Mouse (Mus musculus): ENCODE results near the gene Plau. TPM values are rescaled to one million over a fixed set of nuclear protein-coding genes. Genes with fewer than 3 reads are reported as not detected.
A peak's percentile ranks its signal among the peaks of the same experiment; 100 is the strongest.

The Plau gene
- polyA plus RNA-seq, 1 experiment from 2014 or later = 0.72 TPM

DNA sequence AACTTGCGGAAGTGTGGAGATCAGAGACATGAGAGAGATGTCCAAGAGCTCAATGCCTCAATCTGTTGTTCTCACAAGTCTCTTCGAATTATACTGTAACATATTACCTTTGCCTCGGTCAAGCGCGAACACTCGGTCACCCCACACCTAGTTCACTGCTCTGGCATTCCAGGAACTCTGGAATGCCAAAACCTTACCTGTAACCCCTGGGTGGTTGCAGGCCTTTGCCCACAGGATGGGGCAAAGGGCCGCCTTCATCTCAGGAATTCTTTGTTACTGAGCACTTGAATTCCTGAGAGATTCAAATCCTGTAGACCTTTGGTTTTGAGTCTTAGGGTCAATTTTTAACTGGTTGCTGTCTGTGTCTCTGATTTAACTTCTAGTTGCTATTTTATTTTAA, 29.9 kb downstream of the Plau start:
- H3K4me2 ChIP-seq (ENCODE audit: low read length) = no peak overlapping the region
- H3K9me3 ChIP-seq (replicated peaks; ENCODE audit: control insufficient read depth, low read length, poor library complexity, severe bottlenecking) = no peaks in the 10 kb centered on the region
- no peak overlapping the region for H3K9ac ChIP-seq (ENCODE audit: low read depth, low read length)
- H3K27ac ChIP-seq (ENCODE audit: low read length) = no peak overlapping the region
- H3K36me3 ChIP-seq (ENCODE audit: control insufficient read depth, insufficient read depth, low read length) = no peaks in the 10 kb centered on the region
- WGBS = 96% methylated on average over 7 of the region's 7 CpGs
- H3K4me1 ChIP-seq (ENCODE audit: control insufficient read depth, insufficient read depth, low read length) = no peaks in the 10 kb centered on the region
- ATAC-seq = no peak
- no peak overlapping the region for H3K4me3 ChIP-seq (ENCODE audit: low read depth, low read length)
- no peaks in the 10 kb centered on the region for H3K27me3 ChIP-seq (ENCODE audit: control insufficient read depth, insufficient read depth, low read depth, low read length)

GRCm38 (mm10) chr14:20870110-20870509, 33.6 kb downstream of the Plau start:
- WGBS = 92% methylated on average over 3 of the region's 3 CpGs
- Histone ChIP-seq H3K27ac (ENCODE audit: low read length) (no peak overlapping the region), H3K27me3 (ENCODE audit: control insufficient read depth, insufficient read depth, low read depth, low read length) (no peaks in the 10 kb centered on the region), H3K9ac (ENCODE audit: low read depth, low read length) (no peak overlapping the region), H3K4me3 (ENCODE audit: low read depth, low read length) (no peak overlapping the region), H3K36me3 (ENCODE audit: control insufficient read depth, insufficient read depth, low read length) (no peaks in the 10 kb centered on the region), H3K4me2 (ENCODE audit: low read length) (no peak overlapping the region), H3K4me1 (ENCODE audit: control insufficient read depth, insufficient read depth, low read length) (no peaks in the 10 kb centered on the region), H3K9me3 (replicated peaks; ENCODE audit: control insufficient read depth, low read length, poor library complexity, severe bottlenecking) (no peaks in the 10 kb centered on the region)
- ATAC-seq = no peak

GRCm38 (mm10) chr14:20871495-20871894, 35.0 kb downstream of the Plau start:
- Histone ChIP-seq H3K4me1 (ENCODE audit: control insufficient read depth, insufficient read depth, low read length) (no peaks in the 10 kb centered on the region), H3K27ac (ENCODE audit: low read length) (no peak overlapping the region), H3K9ac (ENCODE audit: low read depth, low read length) (no peak overlapping the region), H3K27me3 (ENCODE audit: control insufficient read depth, insufficient read depth, low read depth, low read length) (no peaks in the 10 kb centered on the region), H3K36me3 (ENCODE audit: control insufficient read depth, insufficient read depth, low read length) (no peaks in the 10 kb centered on the region), H3K4me2 (ENCODE audit: low read length) (no peak overlapping the region), H3K9me3 (replicated peaks; ENCODE audit: control insufficient read depth, low read length, poor library complexity, severe bottlenecking) (no peaks in the 10 kb centered on the region), H3K4me3 (ENCODE audit: low read depth, low read length) (no peak overlapping the region)
- ATAC-seq = no peak
- WGBS = 88% methylated on average over 1 of the region's 1 CpGs

GRCm38 (mm10) chr14:20873307-20873706, 36.8 kb downstream of the Plau start:
- no peak overlapping the region for H3K4me3 ChIP-seq (ENCODE audit: low read depth, low read length)
- H3K4me2 ChIP-seq (ENCODE audit: low read length) = no peak overlapping the region
- H3K4me1 ChIP-seq (ENCODE audit: control insufficient read depth, insufficient read depth, low read length) = no peaks in the 10 kb centered on the region
- no peaks in the 10 kb centered on the region for H3K27me3 ChIP-seq (ENCODE audit: control insufficient read depth, insufficient read depth, low read depth, low read length)
- 0 out of 2 replicates have a peak, but pooled peaks have one; percentile 48 for ATAC-seq
- no peak overlapping the region for H3K27ac ChIP-seq (ENCODE audit: low read length)
- H3K36me3 ChIP-seq (ENCODE audit: control insufficient read depth, insufficient read depth, low read length) = no peaks in the 10 kb centered on the region
- no peaks in the 10 kb centered on the region for H3K9me3 ChIP-seq (replicated peaks; ENCODE audit: control insufficient read depth, low read length, poor library complexity, severe bottlenecking)
- H3K9ac ChIP-seq (ENCODE audit: low read depth, low read length) = no peak overlapping the region
- WGBS = 2% methylated on average over 8 of the region's 8 CpGs

DNA sequence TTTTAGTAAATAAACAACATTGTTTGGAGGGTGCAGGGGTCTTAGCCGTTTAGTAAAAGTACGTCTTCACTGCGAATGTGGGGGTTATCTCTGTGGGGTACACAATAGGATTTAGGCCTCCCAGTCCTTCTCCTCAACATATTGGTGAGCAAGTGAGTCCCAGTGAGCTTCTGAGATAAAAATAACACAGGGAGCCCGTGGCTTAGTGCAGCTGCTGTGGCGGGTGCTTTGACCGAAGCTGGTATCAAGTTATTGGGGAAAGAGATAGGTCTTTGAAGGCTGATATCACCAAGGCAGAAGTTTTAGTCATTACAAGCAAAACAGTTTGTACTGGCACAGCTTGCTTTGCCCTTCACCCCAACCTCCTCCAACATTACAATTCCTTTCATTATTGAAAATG, 37.5 kb downstream of the Plau start:
- WGBS = 51% methylated on average over 6 of the region's 6 CpGs
- Histone ChIP-seq H3K4me2 (ENCODE audit: low read length) (no peak overlapping the region), H3K9me3 (replicated peaks; ENCODE audit: control insufficient read depth, low read length, poor library complexity, severe bottlenecking) (no peaks in the 10 kb centered on the region), H3K9ac (ENCODE audit: low read depth, low read length) (no peak overlapping the region), H3K27me3 (ENCODE audit: control insufficient read depth, insufficient read depth, low read depth, low read length) (no peaks in the 10 kb centered on the region), H3K4me1 (ENCODE audit: control insufficient read depth, insufficient read depth, low read length) (no peaks in the 10 kb centered on the region), H3K36me3 (ENCODE audit: control insufficient read depth, insufficient read depth, low read length) (no peaks in the 10 kb centered on the region), H3K27ac (ENCODE audit: low read length) (no peak overlapping the region), H3K4me3 (ENCODE audit: low read depth, low read length) (no peak overlapping the region)
- no peak for ATAC-seq

DNA sequence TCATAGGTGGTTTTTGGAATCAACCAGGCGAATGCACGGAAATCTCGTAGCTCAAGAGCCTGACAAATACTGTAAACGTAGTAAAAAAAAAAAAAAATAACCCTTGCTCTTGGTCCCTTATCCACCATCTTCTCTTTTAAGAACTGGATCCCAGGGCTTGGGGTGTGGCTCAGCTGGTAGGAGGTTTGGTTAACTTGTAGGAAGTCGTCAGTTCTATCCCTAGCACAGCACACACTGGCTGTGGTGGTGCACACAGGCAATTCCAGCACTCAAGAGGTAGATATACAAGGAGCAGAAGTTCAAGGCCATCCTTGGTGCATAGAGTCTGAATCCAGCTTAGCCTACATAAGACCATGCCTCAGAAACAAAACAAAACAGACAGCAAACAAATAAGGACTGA, 48.2 kb downstream of the Plau start:
- Histone ChIP-seq H3K36me3 (ENCODE audit: control insufficient read depth, insufficient read depth, low read length) (no peaks in the 10 kb centered on the region), H3K9me3 (replicated peaks; ENCODE audit: control insufficient read depth, low read length, poor library complexity, severe bottlenecking) (no peaks in the 10 kb centered on the region), H3K4me1 (ENCODE audit: control insufficient read depth, insufficient read depth, low read length) (no peaks in the 10 kb centered on the region), H3K27me3 (ENCODE audit: control insufficient read depth, insufficient read depth, low read depth, low read length) (no peaks in the 10 kb centered on the region), H3K4me2 (ENCODE audit: low read length) (no peak overlapping the region), H3K9ac (ENCODE audit: low read depth, low read length) (no peak overlapping the region), H3K27ac (ENCODE audit: low read length) (no peak overlapping the region), H3K4me3 (ENCODE audit: low read depth, low read length) (no peak overlapping the region)
- 86% methylated on average over 5 of the region's 5 CpGs for WGBS
- ATAC-seq = no peak

DNA sequence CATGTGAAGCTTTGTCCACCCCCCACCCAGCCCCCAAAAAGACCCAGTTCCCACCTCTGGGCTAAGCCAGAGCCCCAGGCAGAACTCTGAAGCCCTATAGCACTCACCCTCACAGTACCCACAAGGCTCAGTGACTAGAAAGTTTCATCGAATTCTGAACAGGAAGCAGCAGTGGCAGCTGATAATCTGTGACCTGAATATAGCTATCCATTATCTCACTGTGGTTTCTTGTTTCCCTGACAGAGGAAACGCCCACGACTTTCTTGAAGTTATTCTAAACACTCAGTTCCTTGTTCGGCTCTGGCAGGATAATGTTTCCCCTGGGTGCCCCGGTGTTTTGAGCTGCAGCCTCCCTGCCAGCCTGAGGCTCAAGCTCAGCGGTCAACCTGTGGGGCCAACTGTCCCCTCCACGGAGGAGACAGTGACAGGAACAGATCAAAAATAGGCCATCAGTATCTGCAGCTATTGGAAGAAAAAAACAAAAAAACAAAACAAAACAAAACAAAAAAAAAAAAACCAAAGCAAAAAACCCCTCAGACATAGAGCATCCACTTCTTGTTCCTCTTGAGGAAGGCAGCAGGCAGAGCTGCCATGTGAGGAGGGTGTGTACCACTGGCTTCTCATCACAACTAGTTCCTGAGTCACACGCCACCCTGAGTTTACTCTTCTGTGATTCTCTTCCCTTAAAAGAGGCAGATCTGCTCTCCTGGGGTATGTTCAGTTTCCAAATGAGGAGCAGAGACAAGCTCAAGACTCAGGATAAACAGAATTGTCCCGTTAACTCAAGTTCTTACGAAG, 48.8 kb downstream of the Plau start:
- H3K27me3 ChIP-seq (ENCODE audit: control insufficient read depth, insufficient read depth, low read depth, low read length) = no peaks in the 10 kb centered on the region
- H3K27ac ChIP-seq (ENCODE audit: low read length) = no peak overlapping the region
- H3K9ac ChIP-seq (ENCODE audit: low read depth, low read length) = no peak overlapping the region
- H3K36me3 ChIP-seq (ENCODE audit: control insufficient read depth, insufficient read depth, low read length) = no peaks in the 10 kb centered on the region
- H3K4me1 ChIP-seq (ENCODE audit: control insufficient read depth, insufficient read depth, low read length) = no peaks in the 10 kb centered on the region
- no peak for ATAC-seq
- H3K4me2 ChIP-seq (ENCODE audit: low read length) = no peak overlapping the region
- no peaks in the 10 kb centered on the region for H3K9me3 ChIP-seq (replicated peaks; ENCODE audit: control insufficient read depth, low read length, poor library complexity, severe bottlenecking)
- WGBS = 40% methylated on average over 10 of the region's 10 CpGs
- no peak overlapping the region for H3K4me3 ChIP-seq (ENCODE audit: low read depth, low read length)

DNA sequence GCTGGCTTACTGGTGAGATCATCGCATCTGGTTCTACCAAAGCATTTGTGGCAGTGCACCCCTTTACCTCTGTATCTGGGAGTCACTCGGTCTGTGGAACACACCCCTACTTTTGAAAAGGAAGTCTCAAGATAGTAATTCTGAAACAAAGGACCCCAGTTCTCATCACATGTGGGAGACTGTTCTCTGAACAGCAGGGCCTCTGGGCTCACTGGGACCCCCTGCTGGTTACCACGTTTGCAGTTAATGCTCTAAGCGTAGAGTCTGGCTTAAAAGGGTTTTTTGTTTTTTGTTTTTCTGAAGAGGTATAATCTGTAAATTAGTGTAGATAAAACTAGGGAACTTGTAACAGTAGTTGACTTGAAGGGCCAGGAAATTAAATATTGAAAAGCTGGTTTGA, 49.8 kb downstream of the Plau start:
- Histone ChIP-seq H3K4me1 (ENCODE audit: control insufficient read depth, insufficient read depth, low read length) (no peaks in the 10 kb centered on the region), H3K36me3 (ENCODE audit: control insufficient read depth, insufficient read depth, low read length) (no peaks in the 10 kb centered on the region), H3K9ac (ENCODE audit: low read depth, low read length) (no peak overlapping the region), H3K9me3 (replicated peaks; ENCODE audit: control insufficient read depth, low read length, poor library complexity, severe bottlenecking) (no peaks in the 10 kb centered on the region), H3K27ac (ENCODE audit: low read length) (no peak overlapping the region), H3K4me3 (ENCODE audit: low read depth, low read length) (no peak overlapping the region), H3K27me3 (ENCODE audit: control insufficient read depth, insufficient read depth, low read depth, low read length) (no peaks in the 10 kb centered on the region), H3K4me2 (ENCODE audit: low read length) (no peak overlapping the region)
- no peak for ATAC-seq
- 23% methylated on average over 4 of the region's 4 CpGs for WGBS

- no peak overlapping the region for H3K4me2 ChIP-seq (ENCODE audit: low read length)
- H3K9me3 ChIP-seq (replicated peaks; ENCODE audit: control insufficient read depth, low read length, poor library complexity, severe bottlenecking) = no peaks in the 10 kb centered on the region
- H3K27me3 ChIP-seq (ENCODE audit: control insufficient read depth, insufficient read depth, low read depth, low read length) = no peaks in the 10 kb centered on the region
- ATAC-seq = no peak
- H3K4me1 ChIP-seq (ENCODE audit: control insufficient read depth, insufficient read depth, low read length) = no peaks in the 10 kb centered on the region
- WGBS = 87% methylated on average over 7 of the region's 7 CpGs
- H3K27ac ChIP-seq (ENCODE audit: low read length) = no peak overlapping the region
- no peak overlapping the region for H3K9ac ChIP-seq (ENCODE audit: low read depth, low read length)
- no peaks in the 10 kb centered on the region for H3K36me3 ChIP-seq (ENCODE audit: control insufficient read depth, insufficient read depth, low read length)
- no peak overlapping the region for H3K4me3 ChIP-seq (ENCODE audit: low read depth, low read length)
Measured at GRCm38 (mm10) chr14:20887541-20888085, 51.2 kb downstream of the Plau start.
